Mouse (Mus musculus) WW6 (cell line): ENCODE results near the gene Zfp949.
"Not testable (repeated sequence)": the region's sequence is repeated elsewhere in the genome, so short reads cannot be mapped to it uniquely, and the experiment has no call there.

Experiments used
- DNase-seq: peaks from one replicate; pipeline ENCODE4 v3.0.0-alpha.2; 2013; ENCODE audit warnings: low read depth, low spot score

Zfp949 gene

GRCm38 (mm10) chr9:88539546-88540224 lies 8.1 kb upstream of the Zfp949 start:
- no peak for DNase-seq

- no peak for DNase-seq
Measured at GRCm38 (mm10) chr9:88542816-88543215, 5.0 kb upstream of the Zfp949 start.

GRCm38 (mm10) chr9:88545534-88545933 lies 2.3 kb upstream of the Zfp949 start:
- no peak for DNase-seq

- DNase-seq, result no peak
Measured at GRCm38 (mm10) chr9:88546166-88546565, 1.7 kb upstream of the Zfp949 start.

GRCm38 (mm10) chr9:88546657-88547056 lies 1.2 kb upstream of the Zfp949 start:
- DNase-seq, result no peak

GRCm38 (mm10) chr9:88547270-88547669 lies 550 bp upstream of the Zfp949 start:
- no peak for DNase-seq

- DNase-seq, result no peak
Measured at GRCm38 (mm10) chr9:88548614-88548945, 760 bp downstream of the Zfp949 start.

- DNase-seq, result no peak
Measured at GRCm38 (mm10) chr9:88553071-88553470, 5.3 kb downstream of the Zfp949 start.

GRCm38 (mm10) chr9:88558146-88558545 lies 10.3 kb downstream of the Zfp949 start:
- DNase-seq, result no peak

- DNase-seq, result not testable (repeated sequence)
Measured at GRCm38 (mm10) chr9:88561476-88561875, 13.7 kb downstream of the Zfp949 start.

GRCm38 (mm10) chr9:88570471-88570870 lies 22.7 kb downstream of the Zfp949 start:
- not testable (repeated sequence) for DNase-seq

- DNase-seq, result not testable (repeated sequence)
Measured at GRCm38 (mm10) chr9:88580591-88580990, 32.8 kb downstream of the Zfp949 start, which contains the start of gene Trim43a. TSS of gene Trim43a (plus strand) at chr9:88580891.

GRCm38 (mm10) chr9:88593708-88594107 lies 45.9 kb downstream of the Zfp949 start:
- DNase-seq, result not testable (repeated sequence)

GRCm38 (mm10) chr9:88599206-88600162 lies 51.7 kb downstream of the Zfp949 start:
- DNase-seq, result peak; percentile 60
